Mouse (Mus musculus): ENCODE measurements around the gene A830018L16Rik. TPM values are rescaled to one million over a fixed set of nuclear protein-coding genes. Genes with fewer than 3 reads are reported as not detected.

Gene A830018L16Rik
- polyA plus RNA-seq, 1 experiment = not detected

DNA sequence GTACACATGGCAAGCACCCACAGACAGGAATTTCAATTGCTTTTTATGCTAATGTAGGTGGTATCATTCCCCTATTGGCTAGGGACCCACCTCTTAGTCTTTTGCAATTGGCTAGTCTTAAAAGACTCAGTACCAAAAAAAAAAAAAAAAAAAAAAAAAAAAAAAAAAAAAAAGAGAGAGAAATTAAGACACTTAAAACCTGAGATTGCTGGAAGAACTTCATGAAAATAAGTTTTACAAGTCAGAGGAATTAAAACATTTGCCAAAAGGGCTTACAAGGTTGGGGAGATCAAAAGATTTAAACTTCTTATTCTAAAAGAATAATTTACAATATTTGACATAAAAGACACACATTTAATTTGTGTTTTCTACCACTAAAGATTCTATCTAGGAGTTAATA, 336.2 kb downstream of the A830018L16Rik start:
- Histone ChIP-seq H3K4me1 (ENCODE audit: control insufficient read depth) (no peaks in the 10 kb centered on the region), H3K4me3 (replicated peaks) (no peak overlapping the region), H3K27me3 (ENCODE audit: control insufficient read depth) (no peaks in the 10 kb centered on the region), H3K9me3 (ENCODE audit: control insufficient read depth, low read length) (0 out of 2 replicates have a peak, but pooled peaks cover 3% of the 10 kb centered on the region), H3K36me3 (ENCODE audit: control insufficient read depth) (no peaks in the 10 kb centered on the region)
- TF ChIP-seq TAL1 (IDR thresholded peaks at IDR 0.05; ENCODE audit: low read length) (no peak), GATA1 (IDR thresholded peaks at IDR 0.05; ENCODE audit: low read length) (no peak)

DNA sequence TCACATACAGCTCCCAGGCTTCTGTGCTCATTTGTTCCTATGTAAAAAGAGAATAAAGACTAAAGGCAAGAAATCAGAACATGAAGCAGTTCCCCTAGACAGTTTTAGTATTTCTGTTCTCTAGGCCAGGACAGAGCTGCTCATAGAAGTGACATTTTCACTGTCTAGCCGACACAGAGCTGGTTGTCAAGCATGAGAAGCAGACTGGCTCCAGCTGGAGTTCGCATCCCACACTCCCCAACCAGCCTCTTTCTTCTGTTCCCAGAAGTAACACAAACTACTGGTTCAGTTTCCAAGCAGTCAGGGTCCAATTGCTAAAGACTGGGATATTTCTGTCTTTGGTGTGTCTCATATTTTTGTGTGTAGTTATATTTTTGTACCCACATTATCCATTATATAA, 336.7 kb downstream of the A830018L16Rik start:
- TF ChIP-seq TAL1 (IDR thresholded peaks at IDR 0.05; ENCODE audit: low read length) = no peak
- no peak for TF ChIP-seq GATA1 (IDR thresholded peaks at IDR 0.05; ENCODE audit: low read length)
- Histone ChIP-seq H3K36me3 (ENCODE audit: control insufficient read depth) (no peaks in the 10 kb centered on the region), H3K9me3 (ENCODE audit: control insufficient read depth, low read length) (0 out of 2 replicates have a peak, but pooled peaks cover 3% of the 10 kb centered on the region), H3K4me1 (ENCODE audit: control insufficient read depth) (no peaks in the 10 kb centered on the region), H3K4me3 (replicated peaks) (no peak overlapping the region), H3K27me3 (ENCODE audit: control insufficient read depth) (no peaks in the 10 kb centered on the region)

DNA sequence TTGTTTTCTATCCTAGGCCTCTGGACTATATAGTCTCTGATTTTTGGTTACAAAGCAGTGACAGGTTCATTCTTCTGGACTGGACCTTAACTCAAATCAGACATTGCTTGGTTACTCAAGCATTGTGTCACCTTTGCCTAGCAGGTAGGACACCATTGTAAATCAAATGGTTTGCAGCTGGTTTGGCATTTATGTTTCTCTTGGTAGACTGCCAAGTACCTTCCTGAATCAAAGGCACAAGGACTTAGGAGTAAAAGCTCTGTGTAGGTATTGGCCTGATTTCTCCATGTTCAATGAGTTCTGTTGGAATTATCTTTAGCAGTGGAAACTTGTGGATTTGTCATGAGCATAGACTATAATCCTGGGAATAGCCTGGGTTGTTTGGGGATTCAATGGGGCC, 338.1 kb downstream of the A830018L16Rik start:
- no peak for TF ChIP-seq GATA1 (IDR thresholded peaks at IDR 0.05; ENCODE audit: low read length)
- TF ChIP-seq TAL1 (IDR thresholded peaks at IDR 0.05; ENCODE audit: low read length) = no peak
- H3K27me3 ChIP-seq (ENCODE audit: control insufficient read depth) = no peaks in the 10 kb centered on the region
- no peaks in the 10 kb centered on the region for H3K4me1 ChIP-seq (ENCODE audit: control insufficient read depth)
- H3K4me3 ChIP-seq (replicated peaks) = no peak overlapping the region
- H3K36me3 ChIP-seq (ENCODE audit: control insufficient read depth) = no peaks in the 10 kb centered on the region
- H3K9me3 ChIP-seq (ENCODE audit: control insufficient read depth, low read length) = no peaks in the 10 kb centered on the region

DNA sequence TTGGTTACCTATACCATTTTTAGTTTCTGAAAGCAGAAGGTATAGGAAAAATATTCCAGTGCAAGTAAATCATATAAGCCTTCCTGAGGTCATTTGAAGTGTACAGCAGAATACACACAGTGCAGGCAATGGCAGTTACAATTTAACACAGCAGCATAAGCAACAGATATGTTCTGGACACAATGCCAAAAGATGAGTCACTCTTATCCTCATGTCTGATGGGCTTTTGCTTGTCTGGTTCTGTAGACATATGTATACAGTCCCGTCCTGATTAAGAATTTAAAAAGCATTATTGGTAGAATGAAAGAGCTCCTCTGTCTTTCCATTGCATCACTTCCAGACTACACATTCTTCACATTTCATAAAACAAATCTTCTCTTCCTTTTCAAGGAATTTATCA, 374.4 kb downstream of the A830018L16Rik start:
- H3K4me1 ChIP-seq (ENCODE audit: control insufficient read depth) = no peaks in the 10 kb centered on the region
- TF ChIP-seq TAL1 (IDR thresholded peaks at IDR 0.05; ENCODE audit: low read length) (no peak), GATA1 (IDR thresholded peaks at IDR 0.05; ENCODE audit: low read length) (no peak)
- no peaks in the 10 kb centered on the region for H3K9me3 ChIP-seq (ENCODE audit: control insufficient read depth, low read length)
- H3K36me3 ChIP-seq (ENCODE audit: control insufficient read depth) = no peaks in the 10 kb centered on the region
- no peaks in the 10 kb centered on the region for H3K27me3 ChIP-seq (ENCODE audit: control insufficient read depth)
- no peak overlapping the region for H3K4me3 ChIP-seq (replicated peaks)

GRCm38 (mm10) chr1:11792820-11793219, 378.9 kb downstream of the A830018L16Rik start:
- Histone ChIP-seq H3K9me3 (ENCODE audit: control insufficient read depth, low read length) (no peaks in the 10 kb centered on the region), H3K27me3 (ENCODE audit: control insufficient read depth) (no peaks in the 10 kb centered on the region), H3K4me3 (replicated peaks) (no peak overlapping the region), H3K4me1 (ENCODE audit: control insufficient read depth) (no peaks in the 10 kb centered on the region), H3K36me3 (ENCODE audit: control insufficient read depth) (no peaks in the 10 kb centered on the region)
- TF ChIP-seq GATA1 (IDR thresholded peaks at IDR 0.05; ENCODE audit: low read length) (no peak), TAL1 (IDR thresholded peaks at IDR 0.05; ENCODE audit: low read length) (no peak)

DNA sequence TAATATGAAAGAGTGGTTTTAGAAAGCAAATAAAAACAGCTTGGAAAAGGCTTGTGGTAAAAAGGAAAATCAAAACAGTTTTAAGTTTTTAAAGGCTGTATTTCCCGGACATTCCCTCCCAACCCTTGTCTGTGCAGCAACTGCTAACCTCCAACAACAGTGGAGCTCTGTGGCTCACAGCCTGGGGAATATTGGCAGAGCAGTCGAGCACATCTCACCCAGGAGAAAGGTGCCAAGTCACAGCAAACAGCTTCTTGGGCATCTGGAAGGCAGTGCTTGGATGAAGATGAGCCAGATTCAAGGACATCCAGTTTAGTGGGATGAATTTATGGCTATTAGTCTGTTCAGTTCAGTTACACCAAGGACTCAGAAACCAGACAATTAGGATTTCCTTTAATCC, 381.8 kb downstream of the A830018L16Rik start:
- Histone ChIP-seq H3K4me3 (replicated peaks) (no peak overlapping the region), H3K4me1 (ENCODE audit: control insufficient read depth) (no peaks in the 10 kb centered on the region), H3K36me3 (ENCODE audit: control insufficient read depth) (no peaks in the 10 kb centered on the region), H3K9me3 (ENCODE audit: control insufficient read depth, low read length) (no peaks in the 10 kb centered on the region), H3K27me3 (ENCODE audit: control insufficient read depth) (no peaks in the 10 kb centered on the region)
- no peak for TF ChIP-seq TAL1 (IDR thresholded peaks at IDR 0.05; ENCODE audit: low read length)
- no peak for TF ChIP-seq GATA1 (IDR thresholded peaks at IDR 0.05; ENCODE audit: low read length)

DNA sequence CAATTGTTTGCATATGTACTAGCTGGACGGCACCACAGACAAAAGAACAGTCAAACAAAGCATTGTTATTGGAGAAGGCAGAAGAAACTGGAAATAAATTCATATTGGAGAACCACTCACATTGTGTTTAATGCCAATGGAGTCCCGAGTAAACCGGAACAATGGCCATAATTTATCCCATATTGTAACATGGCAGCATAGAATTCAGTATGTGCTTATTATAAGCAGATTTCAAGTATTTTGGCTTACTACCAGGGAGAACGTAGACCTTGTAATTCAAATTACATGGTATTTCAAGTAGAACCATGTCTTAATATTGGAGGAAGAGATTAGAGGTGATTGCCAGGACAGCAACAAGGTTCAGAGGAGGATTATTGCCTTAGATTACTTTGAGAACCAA, 458.9 kb downstream of the A830018L16Rik start:
- TF ChIP-seq TAL1 (IDR thresholded peaks at IDR 0.05; ENCODE audit: low read length) (no peak), GATA1 (IDR thresholded peaks at IDR 0.05; ENCODE audit: low read length) (no peak)
- no peaks in the 10 kb centered on the region for H3K4me1 ChIP-seq (ENCODE audit: control insufficient read depth)
- no peaks in the 10 kb centered on the region for H3K36me3 ChIP-seq (ENCODE audit: control insufficient read depth)
- no peak overlapping the region for H3K4me3 ChIP-seq (replicated peaks)
- no peaks in the 10 kb centered on the region for H3K27me3 ChIP-seq (ENCODE audit: control insufficient read depth)
- H3K9me3 ChIP-seq (ENCODE audit: control insufficient read depth, low read length) = peaks cover 6% of the 10 kb centered on the region

- no peaks in the 10 kb centered on the region for H3K36me3 ChIP-seq (ENCODE audit: control insufficient read depth)
- no peak overlapping the region for H3K4me3 ChIP-seq (replicated peaks)
- TF ChIP-seq TAL1 (IDR thresholded peaks at IDR 0.05; ENCODE audit: low read length) (no peak), GATA1 (IDR thresholded peaks at IDR 0.05; ENCODE audit: low read length) (no peak)
- no peaks in the 10 kb centered on the region for H3K4me1 ChIP-seq (ENCODE audit: control insufficient read depth)
- H3K9me3 ChIP-seq (ENCODE audit: control insufficient read depth, low read length) = peaks cover 6% of the 10 kb centered on the region
- no peaks in the 10 kb centered on the region for H3K27me3 ChIP-seq (ENCODE audit: control insufficient read depth)
Observed at GRCm38 (mm10) chr1:11873573-11873972, 459.7 kb downstream of the A830018L16Rik start.

DNA sequence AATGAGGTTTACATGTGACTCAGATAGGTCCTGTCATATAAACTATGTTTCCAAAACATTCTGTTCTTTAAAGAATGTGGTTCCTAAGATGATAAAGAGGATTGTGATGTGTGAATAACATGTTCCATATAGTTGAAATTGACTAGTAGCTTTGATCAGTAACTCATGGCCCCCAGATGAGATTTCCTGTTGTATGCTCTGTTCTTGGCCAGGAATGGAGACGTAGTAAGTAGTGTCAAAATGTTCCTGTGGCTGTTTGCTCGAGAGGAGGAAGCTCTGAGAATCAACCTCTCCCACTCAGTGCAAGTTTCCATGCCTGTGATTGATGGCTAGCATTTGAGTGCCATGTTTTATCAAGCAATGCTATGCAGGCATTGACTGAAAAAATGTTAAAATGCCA, 467.8 kb downstream of the A830018L16Rik start:
- H3K4me3 ChIP-seq (replicated peaks) = no peak overlapping the region
- H3K27me3 ChIP-seq (ENCODE audit: control insufficient read depth) = no peaks in the 10 kb centered on the region
- H3K4me1 ChIP-seq (ENCODE audit: control insufficient read depth) = no peaks in the 10 kb centered on the region
- TF ChIP-seq TAL1 (IDR thresholded peaks at IDR 0.05; ENCODE audit: low read length) (no peak), GATA1 (IDR thresholded peaks at IDR 0.05; ENCODE audit: low read length) (no peak)
- no peaks in the 10 kb centered on the region for H3K36me3 ChIP-seq (ENCODE audit: control insufficient read depth)
- H3K9me3 ChIP-seq (ENCODE audit: control insufficient read depth, low read length) = no peaks in the 10 kb centered on the region

- Histone ChIP-seq H3K4me1 (ENCODE audit: control insufficient read depth) (no peaks in the 10 kb centered on the region), H3K36me3 (ENCODE audit: control insufficient read depth) (no peaks in the 10 kb centered on the region), H3K9me3 (ENCODE audit: control insufficient read depth, low read length) (0 out of 2 replicates have a peak, but pooled peaks cover 2% of the 10 kb centered on the region), H3K4me3 (replicated peaks) (no peak overlapping the region), H3K27me3 (ENCODE audit: control insufficient read depth) (no peaks in the 10 kb centered on the region)
- TF ChIP-seq GATA1 (IDR thresholded peaks at IDR 0.05; ENCODE audit: low read length) (no peak), TAL1 (IDR thresholded peaks at IDR 0.05; ENCODE audit: low read length) (no peak)
Observed at GRCm38 (mm10) chr1:11895715-11896114, 481.8 kb downstream of the A830018L16Rik start.
